Mouse (Mus musculus) T-helper 17 cell (primary cell): ENCODE measurements at regions not wholly inside any gene's neighbourhood (a gene's known extent, or its start where the extent isn't known, plus 50 kb on each side); places are given as distances from the start of the nearest gene placed in this dataset.

Source experiments
- in situ Hi-C, 2 experiments: fragments of 300-600 bp; cut with MboI, MseI; formaldehyde crosslinking; loops; 1 replicate in 1 of 2; 2 replicates in 1 of 2; pipeline ENCODE4 v1.15.1; 2025; ENCODE audit warnings: high pct_unique_total_duplicates in 2 of 2

GRCm38 (mm10) chr1:35957425-35958372 is 110.5 kb upstream of the Hs6st1 start:
- in situ Hi-C loops = no loop called here

- in situ Hi-C loops = no loop called here
Observed at GRCm38 (mm10) chr1:35959729-35960128, 108.5 kb upstream of the Hs6st1 start.

GRCm38 (mm10) chr1:35960844-35961243 is 107.4 kb upstream of the Hs6st1 start:
- in situ Hi-C loops = no loop called here

- in situ Hi-C loops = no loop called here
Observed at GRCm38 (mm10) chr1:35961923-35962322, 106.3 kb upstream of the Hs6st1 start.

GRCm38 (mm10) chr1:35968489-35968888 is 99.7 kb upstream of the Hs6st1 start:
- in situ Hi-C loops = no loop called here

GRCm38 (mm10) chr1:35971435-35972189 is 96.6 kb upstream of the Hs6st1 start:
- in situ Hi-C loops = no loop called here

GRCm38 (mm10) chr1:35972190-35972584 is 96.0 kb upstream of the Hs6st1 start:
- in situ Hi-C loops = no loop called here

- in situ Hi-C loops = no loop called here
Observed at GRCm38 (mm10) chr1:35973386-35973785, 94.8 kb upstream of the Hs6st1 start.

- in situ Hi-C loops = no loop called here
Observed at GRCm38 (mm10) chr1:35975611-35976208, 92.5 kb upstream of the Hs6st1 start.

GRCm38 (mm10) chr1:35976528-35976927 is 91.7 kb upstream of the Hs6st1 start:
- in situ Hi-C loops = no loop called here

GRCm38 (mm10) chr1:35978116-35978515 is 90.1 kb upstream of the Hs6st1 start:
- in situ Hi-C loops = no loop called here

- in situ Hi-C loops = no loop called here
Observed at GRCm38 (mm10) chr1:35978766-35979165, 89.4 kb upstream of the Hs6st1 start.

GRCm38 (mm10) chr1:35981226-35981625 is 87.0 kb upstream of the Hs6st1 start:
- in situ Hi-C loops = loop anchor here in 1 of 2 experiments (10.0 kb wide), 1 partner anchor 1086 kb away; no protein-coding TSS in a partner anchor

GRCm38 (mm10) chr1:35983361-35983760 is 84.8 kb upstream of the Hs6st1 start:
- in situ Hi-C loops = loop anchor here in 1 of 2 experiments (10.0 kb wide), 1 partner anchor 1089 kb away; no protein-coding TSS in a partner anchor

GRCm38 (mm10) chr1:35985318-35985717 is 82.9 kb upstream of the Hs6st1 start:
- in situ Hi-C loops = loop anchor here in 1 of 2 experiments (10.0 kb wide), 1 partner anchor 1091 kb away; no protein-coding TSS in a partner anchor

- in situ Hi-C loops = loop anchor here in 1 of 2 experiments (10.0 kb wide), 1 partner anchor 1092 kb away; no protein-coding TSS in a partner anchor
Observed at GRCm38 (mm10) chr1:35986666-35987065, 81.5 kb upstream of the Hs6st1 start.

GRCm38 (mm10) chr1:35992227-35992909 is 75.8 kb upstream of the Hs6st1 start:
- in situ Hi-C loops = no loop called here

GRCm38 (mm10) chr1:35992937-35993336 is 75.3 kb upstream of the Hs6st1 start:
- in situ Hi-C loops = no loop called here

GRCm38 (mm10) chr1:35995691-35996090 is 72.5 kb upstream of the Hs6st1 start:
- in situ Hi-C loops = no loop called here

GRCm38 (mm10) chr1:36001319-36001718 is 66.9 kb upstream of the Hs6st1 start:
- in situ Hi-C loops = no loop called here

GRCm38 (mm10) chr1:36001821-36002220 is 66.4 kb upstream of the Hs6st1 start:
- in situ Hi-C loops = no loop called here
